Mouse (Mus musculus) layer of hippocampus, adult 11-12 months (tissue): ENCODE measurements at regions not wholly inside any gene's neighbourhood (a gene's known extent, or its start where the extent isn't known, plus 50 kb on each side); places are given as distances from the start of the nearest gene placed in this dataset.
"Not testable (repeated sequence)": the region's sequence is repeated elsewhere in the genome, so short reads cannot be mapped to it uniquely, and the experiment has no call there.

Experiments
- DNase-seq: peaks from one replicate; pipeline ENCODE4 v3.0.0; 2022; ENCODE audit warnings: low spot score

- DNase-seq, result no peak
These were observed 100.2 kb upstream of the Tcerg1l start for GRCm38 (mm10) chr7:138497771-138498170.

- DNase-seq, result peak; percentile 17
These were observed 99.7 kb upstream of the Tcerg1l start for GRCm38 (mm10) chr7:138497202-138497601.

GRCm38 (mm10) chr7:138493661-138494060 lies 96.1 kb upstream of the Tcerg1l start:
- DNase-seq, result no peak

GRCm38 (mm10) chr7:138492261-138492660 lies 94.7 kb upstream of the Tcerg1l start:
- DNase-seq, result no peak

GRCm38 (mm10) chr7:138489471-138489870 lies 91.9 kb upstream of the Tcerg1l start:
- DNase-seq, result no peak

- no peak for DNase-seq
These were observed 90.7 kb upstream of the Tcerg1l start for GRCm38 (mm10) chr7:138488201-138488720.

- DNase-seq, result no peak
These were observed 75.4 kb upstream of the Tcerg1l start for GRCm38 (mm10) chr7:138472891-138473455.

- no peak for DNase-seq
These were observed 74.8 kb upstream of the Tcerg1l start for GRCm38 (mm10) chr7:138472371-138472770.

GRCm38 (mm10) chr7:138469211-138469610 lies 71.7 kb upstream of the Tcerg1l start:
- DNase-seq, result no peak

GRCm38 (mm10) chr7:138468436-138468835 lies 70.9 kb upstream of the Tcerg1l start:
- DNase-seq, result no peak

- DNase-seq, result no peak
These were observed 70.5 kb upstream of the Tcerg1l start for GRCm38 (mm10) chr7:138467981-138468380.

- no peak for DNase-seq
These were observed 69.9 kb upstream of the Tcerg1l start for GRCm38 (mm10) chr7:138467386-138467785.

GRCm38 (mm10) chr7:138457964-138458363 lies 60.4 kb upstream of the Tcerg1l start:
- DNase-seq, result no peak

- no peak for DNase-seq
These were observed 57.8 kb upstream of the Tcerg1l start for GRCm38 (mm10) chr7:138455371-138455770.

- not testable (repeated sequence) for DNase-seq
These were observed 57.1 kb upstream of the Tcerg1l start for GRCm38 (mm10) chr7:138454498-138455225.

GRCm38 (mm10) chr7:138451321-138451720 lies 53.8 kb upstream of the Tcerg1l start:
- DNase-seq, result peak; percentile 58

GRCm38 (mm10) chr7:138448519-138448918 lies 51.0 kb upstream of the Tcerg1l start:
- no peak for DNase-seq
